Mouse (Mus musculus) gastrocnemius, postnatal 25 days (tissue): ENCODE measurements around the gene Olfr1387. TPM values are rescaled to one million over a fixed set of nuclear protein-coding genes. Genes with fewer than 3 reads are reported as not detected.
"Not testable (repeated sequence)": the region's sequence is repeated elsewhere in the genome, so short reads cannot be mapped to it uniquely, and the experiment has no call there.

ENCODE experiments used
- DNase-seq: peaks from one replicate; pipeline ENCODE4 v3.0.0; 2022
- long read RNA-seq, 2 experiments: library from polyadenylated mRNA; stranded (forward); transcript quantifications; one replicate each; pipeline ENCODE4 v2.0.0; 2021
- total RNA-seq, 2 experiments: library from RNA; stranded (reverse); gene quantifications; 1 replicate in 1 of 2; 2 replicates in 1 of 2; pipeline ENCODE4 v1.2.3; 2021

The Olfr1387 gene
- total RNA-seq = not detected
- long read RNA-seq, experiment 1 = 0 reads
- long read RNA-seq, experiment 2 = 0 reads

DNA sequence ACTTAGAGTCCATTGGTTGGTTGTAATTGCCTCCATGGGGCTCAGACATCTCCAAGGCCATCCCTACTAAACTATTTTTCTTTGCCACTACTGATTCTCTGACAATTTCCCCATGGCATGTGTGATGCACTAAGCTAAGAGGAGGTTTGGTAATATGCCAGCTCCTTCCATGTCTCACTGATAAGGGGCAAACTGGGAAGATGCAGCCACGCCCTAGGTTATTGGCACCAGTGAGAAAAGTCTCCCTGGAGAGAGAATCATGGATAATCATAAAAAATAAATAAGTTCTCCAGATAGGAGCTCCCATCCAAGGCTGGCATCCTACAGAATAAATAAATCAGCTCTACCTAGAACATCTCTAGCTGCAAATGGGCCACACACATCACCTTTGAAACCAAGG lies at the start of gene Olfr1387:
Gene Olfr1387, plus strand, starts transcription at position 301 of the 400 bp plus-strand sequence.
- DNase-seq = no peak

DNA sequence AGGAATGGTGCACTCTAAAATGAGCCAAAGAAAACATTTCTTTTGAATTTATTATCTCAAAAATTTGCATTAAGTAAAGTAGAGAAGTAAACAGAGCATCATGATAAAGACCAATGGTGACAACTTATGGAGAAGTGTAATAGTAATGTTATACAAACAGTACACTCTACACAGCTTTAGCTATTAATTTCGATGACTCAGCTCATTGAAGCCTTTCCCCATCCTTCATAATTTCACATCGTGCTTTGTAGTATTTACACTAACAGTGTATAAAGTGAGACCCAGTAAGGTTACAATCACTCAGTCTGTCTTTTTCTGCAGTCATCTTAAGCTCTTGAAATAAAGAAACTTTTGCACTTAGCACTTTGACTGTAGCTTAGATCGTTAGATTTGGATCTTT lies 48.4 kb upstream of the Olfr1387 start:
- DNase-seq = no peak

DNA sequence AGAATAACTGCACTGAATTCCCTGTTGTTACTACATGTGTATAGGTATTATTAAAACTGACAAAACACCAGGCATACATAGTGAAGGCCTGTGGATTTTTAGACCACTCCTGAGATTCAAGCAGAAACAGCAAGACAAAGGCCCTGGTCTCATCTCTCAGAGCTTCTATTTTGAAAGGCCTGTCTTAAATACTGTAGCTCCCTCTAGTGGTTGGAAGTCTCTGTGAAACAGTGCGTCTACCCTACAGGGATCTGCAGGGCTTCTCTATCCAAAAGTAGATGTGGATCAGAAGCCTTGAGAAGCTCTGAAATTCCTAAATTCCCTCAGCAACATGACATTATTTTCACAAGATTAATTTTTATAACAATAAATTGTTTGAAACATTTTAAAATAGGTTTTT lies 44.6 kb upstream of the Olfr1387 start:
- DNase-seq = no peak

DNA sequence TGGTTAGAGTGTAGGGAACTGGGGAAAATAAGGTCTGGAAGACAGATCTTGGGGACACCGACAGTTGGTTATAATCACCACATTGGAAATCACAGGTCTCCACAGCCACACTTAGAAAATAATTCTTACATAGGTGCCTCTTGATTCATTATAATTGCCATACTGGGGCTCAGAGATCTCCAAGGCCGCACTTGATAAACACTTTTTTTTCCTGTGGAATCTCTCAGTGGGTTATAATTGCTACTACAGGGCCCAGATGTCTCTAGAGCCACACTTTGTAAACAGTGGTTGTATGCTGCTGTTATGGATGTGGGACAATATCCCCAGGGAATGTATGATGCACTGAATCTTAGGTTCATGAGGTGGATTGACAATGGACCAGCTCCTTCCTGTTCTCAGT lies 32.4 kb upstream of the Olfr1387 start, which contains the start of gene Olfr1389:
Gene Olfr1389, plus strand, starts transcription at position 301 of the 400 bp plus-strand sequence.
- DNase-seq = no peak

- DNase-seq = no peak
These were observed 29.8 kb upstream of the Olfr1387 start for GRCm38 (mm10) chr11:49425257-49425927.

- DNase-seq = no peak
These were observed 25.5 kb upstream of the Olfr1387 start for GRCm38 (mm10) chr11:49429641-49430040.

- DNase-seq = no peak
These were observed 18.7 kb upstream of the Olfr1387 start, which contains the start of gene Olfr1388 for GRCm38 (mm10) chr11:49436411-49436810. Gene Olfr1388, plus strand, starts transcription at chr11:49436624.

DNA sequence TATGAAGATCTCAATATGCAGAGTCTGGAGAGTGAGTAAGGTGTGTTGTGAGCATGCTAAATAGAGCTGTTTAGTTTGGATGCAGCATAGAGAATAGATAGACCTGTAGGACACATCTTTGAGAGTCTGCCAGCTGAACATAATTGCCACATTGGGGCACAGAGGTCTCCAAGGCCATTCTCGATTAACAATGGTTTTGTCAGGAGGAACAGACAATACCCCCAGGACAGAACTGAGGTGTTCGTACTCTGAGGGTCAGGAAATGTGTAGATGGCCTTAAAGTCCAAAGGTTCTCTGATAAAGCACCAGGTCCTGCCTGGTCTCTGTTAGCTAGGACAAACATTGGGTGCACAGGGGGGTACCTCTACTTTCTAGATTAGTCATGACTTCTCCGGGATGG lies 9.6 kb downstream of the Olfr1387 start, which contains the start of gene Olfr1386:
Gene Olfr1386, plus strand, starts transcription at position 301 of the 400 bp plus-strand sequence.
- DNase-seq = not testable (repeated sequence)

GRCm38 (mm10) chr11:49485973-49486372 lies 30.8 kb downstream of the Olfr1387 start:
- no peak for DNase-seq

GRCm38 (mm10) chr11:49488770-49489169 lies 33.6 kb downstream of the Olfr1387 start, which contains the start of gene Olfr1385:
Gene Olfr1385, plus strand, starts transcription at chr11:49489070.
- DNase-seq = not testable (repeated sequence)

Other genes starting within 250 kb of the Olfr1387 start
- gene Mgat1, start 211.2 kb upstream of the Olfr1387 start, total RNA-seq = 10 to 100 TPM; 33.7 to 33.9 TPM
- gene Olfr1393, start 177.0 kb upstream of the Olfr1387 start, total RNA-seq = under 1 TPM in 1 of 2 experiments, not detected in 1; 0.08 TPM
- not detected for gene Olfr1392, start 170.1 kb upstream of the Olfr1387 start, total RNA-seq
- gene Olfr10, start 150.6 kb upstream of the Olfr1387 start, total RNA-seq = not detected
- gene Olfr1391, start 132.6 kb upstream of the Olfr1387 start, total RNA-seq = not detected
- not detected for gene Olfr1390, start 120.2 kb upstream of the Olfr1387 start, total RNA-seq
- not detected for gene Olfr1389, start 32.3 kb upstream of the Olfr1387 start, total RNA-seq
- gene Olfr1388, start 18.7 kb upstream of the Olfr1387 start, total RNA-seq = under 1 TPM in 1 of 2 experiments, not detected in 1; 0.08 TPM
- not detected for gene Olfr1386, start 9.7 kb downstream of the Olfr1387 start, total RNA-seq
- not detected for gene Olfr1385, start 33.7 kb downstream of the Olfr1387 start, total RNA-seq
- not detected for gene Olfr1384, start 51.4 kb downstream of the Olfr1387 start, total RNA-seq
- gene Olfr1383, start 64.3 kb downstream of the Olfr1387 start, total RNA-seq = under 1 TPM in 1 of 2 experiments, not detected in 1; 0.29 TPM
- gene Olfr1382, start 72.9 kb downstream of the Olfr1387 start, total RNA-seq = not detected
- not detected for gene Olfr1381, start 88.1 kb downstream of the Olfr1387 start, total RNA-seq
- gene Olfr1380, start 101.5 kb downstream of the Olfr1387 start, total RNA-seq = not detected
- 1 to 10 TPM; 2.9 to 3.2 TPM for gene Flt4, start 153.9 kb downstream of the Olfr1387 start, total RNA-seq
- gene Scgb3a1, start 208.3 kb downstream of the Olfr1387 start, total RNA-seq = not detected